Mouse (Mus musculus) MEL (cell line): ENCODE measurements around the gene Arhgef7. TPM values are rescaled to one million over a fixed set of nuclear protein-coding genes. Genes with fewer than 3 reads are reported as not detected.

Source experiments
- DNase-seq: peaks from one replicate; pipeline ENCODE4 v3.0.0; 2011; ENCODE audit warnings: low read depth, low spot score
- H3K27ac ChIP-seq: 2 replicates; pipeline ENCODE4 v1.5.1; 2012; ENCODE audit warnings: low read depth, mild to moderate bottlenecking, control low read depth, low read length, moderate library complexity; ENCODE audit not compliant: control insufficient read depth
- H3K27me3 ChIP-seq, 2 experiments: fragments of 150-350 bp in 1 of 2; sonication (generic) in 1 of 2; 2 replicates each; pipeline ENCODE4 v1.6.1; 2012; ENCODE audit warnings: low read length in 2 of 2, mild to moderate bottlenecking in 2 of 2, improper control_type of control experiment in 1 of 2, moderate library complexity in 1 of 2; ENCODE audit not compliant: insufficient read depth in 2 of 2, control insufficient read depth in 1 of 2
- H3K36me3 ChIP-seq, 2 experiments: 2 replicates each; pipeline ENCODE4 v1.6.1; 2012 to 2014; ENCODE audit warnings: low read length in 2 of 2, improper control_type of control experiment in 1 of 2, inconsistent platforms in 1 of 2, mild to moderate bottlenecking in 1 of 2; ENCODE audit not compliant: insufficient read depth in 2 of 2, control insufficient read depth in 1 of 2
- H3K4me1 ChIP-seq, 2 experiments: fragments of 150-350 bp in 1 of 2; sonication (generic) in 1 of 2; 2 replicates each; pipeline ENCODE4 v1.6.1; 2012; ENCODE audit warnings: low read length in 2 of 2, improper control_type of control experiment in 1 of 2, mild to moderate bottlenecking in 1 of 2; ENCODE audit not compliant: insufficient read depth in 2 of 2, control insufficient read depth in 1 of 2
- H3K4me3 ChIP-seq, 2 experiments: fragments of 150-350 bp in 1 of 2; sonication (generic) in 1 of 2; 2 replicates each; pipeline ENCODE4 v1.5.1; 2012; ENCODE audit warnings: low read depth in 2 of 2, low read length in 2 of 2, mild to moderate bottlenecking in 2 of 2, moderate library complexity in 2 of 2, control low read depth in 1 of 2, improper control_type of control experiment in 1 of 2; ENCODE audit not compliant: control insufficient read depth in 1 of 2, insufficient read depth in 1 of 2
- H3K79me2 ChIP-seq: 2 replicates; pipeline ENCODE4 v1.6.1; 2012; ENCODE audit warnings: mild to moderate bottlenecking, low read length, moderate library complexity; ENCODE audit not compliant: control insufficient read depth, poor library complexity, insufficient read depth
- H3K9ac ChIP-seq: 2 replicates; pipeline ENCODE4 v1.6.1; 2012; ENCODE audit warnings: low read depth, mild to moderate bottlenecking, control low read depth, low read length, moderate library complexity; ENCODE audit not compliant: control insufficient read depth, poor library complexity, severe bottlenecking
- H3K9me3 ChIP-seq: fragments of 150-350 bp; sonication (generic); replicated peaks from 2 replicates; pipeline ENCODE4 v1.6.1; 2012; ENCODE audit warnings: mild to moderate bottlenecking, low read length, improper control_type of control experiment, moderate library complexity; ENCODE audit not compliant: insufficient read depth
- BHLHE40 ChIP-seq: IDR thresholded peaks from 2 replicates; pipeline ENCODE4 v1.6.1; 2012; ENCODE audit warnings: low read depth, mild to moderate bottlenecking, inconsistent platforms, low read length, improper control_type of control experiment, borderline replicate concordance
- CHD1 ChIP-seq: IDR thresholded peaks from 2 replicates; pipeline ENCODE4 v1.6.1; 2012; ENCODE audit warnings: low read depth, mild to moderate bottlenecking, inconsistent platforms, low read length, improper control_type of control experiment
- CTCF ChIP-seq, 3 experiments: IDR thresholded peaks in 2 of 3; conservative IDR thresholded peaks in 1 of 3; 2 replicates each; pipeline ENCODE4 v1.5.1; 2011 to 2012; ENCODE audit warnings: low read length in 3 of 3, low read depth in 2 of 3, mild to moderate bottlenecking in 2 of 3, improper control_type of control experiment in 1 of 3, inconsistent platforms in 1 of 3, mixed read lengths in 1 of 3, moderate library complexity in 1 of 3; ENCODE audit not compliant: control insufficient read depth in 1 of 3, insufficient read depth in 1 of 3, poor library complexity in 1 of 3, severe bottlenecking in 1 of 3
- ELF1 ChIP-seq: IDR thresholded peaks from 2 replicates; pipeline ENCODE4 v1.6.1; 2014; ENCODE audit warnings: low read depth, mild to moderate bottlenecking, inconsistent platforms, low read length, improper control_type of control experiment, moderate library complexity
- ETS1 ChIP-seq: IDR thresholded peaks from 2 replicates; pipeline ENCODE4 v1.6.1; 2012; ENCODE audit warnings: low read depth, mild to moderate bottlenecking, inconsistent platforms, low read length, improper control_type of control experiment, moderate library complexity
- HCFC1 ChIP-seq: IDR thresholded peaks from 2 replicates; pipeline ENCODE4 v1.6.1; 2012; ENCODE audit warnings: low read depth, mild to moderate bottlenecking, inconsistent platforms, low read length, improper control_type of control experiment, moderate library complexity
- MAZ ChIP-seq: IDR thresholded peaks from 2 replicates; pipeline ENCODE4 v1.6.1; 2012; ENCODE audit warnings: low read depth, mild to moderate bottlenecking, inconsistent platforms, low read length, improper control_type of control experiment
- MYB ChIP-seq: IDR thresholded peaks from 2 replicates; pipeline ENCODE4 v1.6.1; 2011; ENCODE audit warnings: mild to moderate bottlenecking, low read depth, low read length, improper control_type of control experiment
- NELFE ChIP-seq: IDR thresholded peaks from 2 replicates; pipeline ENCODE4 v1.6.1; 2011; ENCODE audit warnings: low read depth, low read length, improper control_type of control experiment
- POLR2A ChIP-seq, 2 experiments: IDR thresholded peaks; 2 replicates each; pipeline ENCODE4 v1.6.1; 2011 to 2012; ENCODE audit warnings: low read length in 2 of 2, mild to moderate bottlenecking in 2 of 2, control low read depth in 1 of 2, improper control_type of control experiment in 1 of 2, low read depth in 1 of 2, moderate library complexity in 1 of 2; ENCODE audit not compliant: control insufficient read depth in 1 of 2, insufficient read depth in 1 of 2, poor library complexity in 1 of 2
- POLR2AphosphoS2 ChIP-seq: IDR thresholded peaks from 2 replicates; pipeline ENCODE4 v1.6.1; 2011; ENCODE audit warnings: low read length, improper control_type of control experiment
- SMC3 ChIP-seq: IDR thresholded peaks from 2 replicates; pipeline ENCODE4 v1.6.1; 2011; ENCODE audit warnings: low read depth, low read length, improper control_type of control experiment
- TAL1 ChIP-seq: IDR thresholded peaks from 2 replicates; pipeline ENCODE4 v1.6.1; 2012; ENCODE audit warnings: mild to moderate bottlenecking, inconsistent platforms, low read length, moderate library complexity, mixed read lengths
- TBP ChIP-seq: IDR thresholded peaks from 2 replicates; pipeline ENCODE4 v1.8.0; 2011; ENCODE audit warnings: low read depth, low read length, improper control_type of control experiment
- TCF12 ChIP-seq: IDR thresholded peaks from 2 replicates; pipeline ENCODE4 v1.6.1; 2014; ENCODE audit warnings: low read depth, mild to moderate bottlenecking, inconsistent platforms, low read length, improper control_type of control experiment, moderate library complexity
- ZC3H11A ChIP-seq: IDR thresholded peaks from 2 replicates; pipeline ENCODE4 v1.6.1; 2012; ENCODE audit warnings: low read depth, mild to moderate bottlenecking, inconsistent platforms, low read length, improper control_type of control experiment
- ZKSCAN1 ChIP-seq: IDR thresholded peaks from 2 replicates; pipeline ENCODE4 v1.6.1; 2012; ENCODE audit warnings: low read depth, mild to moderate bottlenecking, inconsistent platforms, low read length, improper control_type of control experiment, moderate library complexity
- ZMIZ1 ChIP-seq: IDR thresholded peaks from 2 replicates; pipeline ENCODE4 v1.6.1; 2012; ENCODE audit warnings: low read depth, mild to moderate bottlenecking, inconsistent platforms, low read length, improper control_type of control experiment, moderate library complexity
- ZNF384 ChIP-seq: IDR thresholded peaks from 2 replicates; pipeline ENCODE4 v1.6.1; 2012; ENCODE audit warnings: low read depth, mild to moderate bottlenecking, inconsistent platforms, low read length, improper control_type of control experiment
- polyA plus RNA-seq, 2 experiments: library from polyadenylated mRNA; stranded (reverse) in 1 of 2; unstranded in 1 of 2; fragments of >175 nt in 1 of 2; fragments of >200 nt in 1 of 2; gene quantifications; 2 replicates each; pipeline versions ENCODE4 v1.2.1 to v1.2.4; 2012; ENCODE audit warnings: low replicate concordance in 2 of 2, low read depth in 1 of 2; ENCODE audit not compliant: insufficient read length in 2 of 2, insufficient read depth in 1 of 2, missing spikeins in 1 of 2
- total RNA-seq: library from RNA; depleted of rRNA; stranded (reverse); fragments of 300-350 nt; gene quantifications from 2 replicates; pipeline ENCODE4 v1.2.3, GENCODE M21; 2012

Gene Arhgef7
- total and polyA plus RNA-seq, 3 experiments = 21.0 to 36.8 TPM; not detected in 1

DNA sequence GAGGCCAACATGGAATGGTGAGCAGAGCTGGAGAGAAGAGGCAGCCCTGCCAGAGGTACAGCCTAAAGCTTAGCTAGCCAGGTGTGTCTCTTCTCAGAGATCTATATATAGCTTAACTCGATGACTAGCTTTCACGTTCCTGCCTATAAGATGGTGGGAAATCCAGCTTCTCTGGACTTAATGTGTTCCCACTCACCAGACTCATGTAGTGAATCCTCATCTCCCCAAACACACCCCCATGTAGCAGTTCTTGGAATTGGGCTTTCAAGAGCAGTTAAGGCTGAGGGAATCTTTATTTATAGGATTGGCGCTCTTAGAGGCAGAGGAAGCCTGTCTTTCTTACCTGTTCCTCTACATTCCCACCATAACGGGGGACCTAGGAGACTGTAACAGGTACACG, 40.3 kb upstream of the Arhgef7 start:
- DNase-seq = no peak
- Histone ChIP-seq H3K9me3 (no peaks in the 10 kb centered on the region), H3K27ac (no peak overlapping the region), H3K4me3 (no peak overlapping the region), H3K9ac (no peak overlapping the region), H3K36me3 (no peaks in the 10 kb centered on the region), H3K79me2 (no peaks in the 10 kb centered on the region), H3K27me3 (peaks cover 0 to 2% of the 10 kb centered on the region in 2 experiments; a peak in 2 of 4 replicates), H3K4me1 (peaks cover 0 to 3% of the 10 kb centered on the region in 2 experiments; a peak in 1 of 4 replicates)
- TF ChIP-seq CHD1 = no peak
- TF ChIP-seq TAL1 = no peak
- TF ChIP-seq TCF12 = no peak
- no peak for TF ChIP-seq HCFC1
- no peak for TF ChIP-seq ZNF384

DNA sequence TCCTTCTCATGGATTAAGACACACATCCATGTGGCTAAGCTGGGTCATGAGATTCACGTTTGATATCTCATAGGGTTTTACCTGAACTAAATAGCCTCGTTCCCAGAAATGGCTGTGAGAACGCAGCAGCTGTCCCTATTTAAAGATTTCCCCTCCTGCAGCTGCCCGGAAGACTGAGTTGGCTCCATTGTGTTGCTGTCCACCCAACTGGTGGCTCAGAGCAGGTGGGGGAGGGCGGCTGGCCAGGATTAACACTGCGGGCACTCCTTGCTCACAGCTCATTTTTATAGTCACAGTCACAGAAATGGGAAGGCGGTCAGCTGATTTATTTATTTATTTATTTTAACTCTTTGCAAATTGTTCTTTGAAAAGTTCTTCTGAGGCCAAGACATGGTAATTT, 37.6 kb upstream of the Arhgef7 start:
- DNase-seq = no peak
- Histone ChIP-seq H3K36me3 (no peaks in the 10 kb centered on the region; a peak in 1 of 4 replicates), H3K79me2 (no peaks in the 10 kb centered on the region), H3K27ac (no peak overlapping the region), H3K9ac (no peak overlapping the region), H3K4me3 (no peak overlapping the region), H3K27me3 (peaks cover 0 to 2% of the 10 kb centered on the region in 2 experiments; a peak in 1 of 4 replicates), H3K4me1 (peaks cover 0 to 8% of the 10 kb centered on the region in 2 experiments; a peak in 1 of 4 replicates), H3K9me3 (no peaks in the 10 kb centered on the region)
- TF ChIP-seq HCFC1 (no peak), POLR2AphosphoS2 (no peak), ETS1 (no peak), TCF12 (no peak), SMC3 (no peak), TBP (no peak), NELFE (no peak), ZKSCAN1 (no peak), ZMIZ1 (no peak), ELF1 (no peak), MAZ (no peak), MYB (no peak), POLR2A (IDR thresholded peaks at IDR 0.05; ENCODE audit: control insufficient read depth in 1 of 2, insufficient read depth in 1 of 2, low read depth in 1 of 2, low read length in 2 of 2, poor library complexity in 1 of 2) (no peak), ZNF384 (no peak), ZC3H11A (no peak), CHD1 (no peak), BHLHE40 (no peak), CTCF (IDR thresholded peaks at IDR 0.05 in 2 of 3, conservative IDR thresholded peaks at IDR 0.05 in 1 of 3; ENCODE audit: control insufficient read depth in 1 of 3, insufficient read depth in 1 of 3, low read depth in 2 of 3, low read length in 3 of 3, poor library complexity in 1 of 3, severe bottlenecking in 1 of 3) (no peak)
